Mouse (Mus musculus) bone marrow macrophage, adult 2 months (primary cell): Measurements from ENCODE around the gene Lipe. TPM values are rescaled to one million over a fixed set of nuclear protein-coding genes. Genes with fewer than 3 reads are reported as not detected.
"Not testable (repeated sequence)": the region's sequence is repeated elsewhere in the genome, so short reads cannot be mapped to it uniquely, and the experiment has no call there.

Experiments
- H3K27ac ChIP-seq: 2 replicates; pipeline ENCODE4 v1.5.1; 2012; ENCODE audit warnings: low read depth, low read length; ENCODE audit not compliant: insufficient read depth
- H3K4me1 ChIP-seq: 2 replicates; pipeline ENCODE4 v1.6.1; 2012; ENCODE audit warnings: low read length; ENCODE audit not compliant: control insufficient read depth, insufficient read depth
- H3K4me3 ChIP-seq: 2 replicates; pipeline ENCODE4 v1.5.1; 2012; ENCODE audit warnings: mild to moderate bottlenecking, low read length, moderate library complexity; ENCODE audit not compliant: insufficient read depth
- CTCF ChIP-seq: IDR thresholded peaks from 2 replicates; pipeline ENCODE4 v1.5.1; 2012; ENCODE audit warnings: low read depth, mild to moderate bottlenecking, low read length, moderate library complexity
- POLR2A ChIP-seq: IDR thresholded peaks from 2 replicates; pipeline ENCODE4 v1.6.1; 2012; ENCODE audit warnings: mild to moderate bottlenecking, low read depth, low read length, borderline replicate concordance
- polyA plus RNA-seq: library from polyadenylated mRNA; stranded (reverse); fragments of >200 nt; gene quantifications from 2 replicates; pipeline ENCODE4 v1.2.4, GENCODE M21; 2012; ENCODE audit not compliant: missing spikeins, insufficient read depth, insufficient read length

The Lipe gene
- polyA plus RNA-seq, 1 experiment, result 37.1 TPM

- Histone ChIP-seq H3K27ac (no peak overlapping the region), H3K4me1 (no peaks in the 10 kb centered on the region), H3K4me3 (no peak overlapping the region)
- no peak for TF ChIP-seq POLR2A
- TF ChIP-seq CTCF, result peak; percentile 21; the same call in 1 of the 2 replicates
These were observed 19.1 kb upstream of the Lipe start for GRCm38 (mm10) chr7:25417597-25417996.

DNA sequence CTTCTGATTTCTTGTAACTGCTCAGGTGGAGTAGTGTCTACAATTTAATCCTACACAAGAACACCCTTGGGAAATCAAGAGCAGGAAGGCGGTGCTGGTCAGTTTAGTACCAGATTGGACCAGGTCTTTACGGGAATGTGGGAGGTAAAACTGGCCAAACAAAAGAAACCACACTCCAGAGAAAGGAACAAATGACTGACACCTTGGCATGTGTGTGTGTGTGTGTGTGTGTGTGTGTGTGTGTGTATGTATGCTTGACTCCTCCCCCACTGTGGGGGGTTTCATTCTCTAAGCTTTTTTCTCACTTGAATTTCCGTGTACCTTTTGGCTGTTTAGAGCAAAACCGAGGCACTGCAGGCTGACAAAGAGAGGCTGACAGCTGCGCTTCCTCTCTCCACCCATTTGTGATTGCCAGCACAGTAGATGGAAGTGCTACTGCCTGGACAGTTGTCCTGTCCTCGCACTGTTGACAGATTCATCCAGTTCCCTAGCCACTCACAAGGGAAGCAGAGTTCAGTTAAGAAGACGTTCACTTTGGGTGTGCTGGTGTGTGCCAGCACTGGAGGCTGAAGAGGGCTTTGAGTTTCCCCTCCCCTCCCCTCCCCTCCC, 14.4 kb upstream of the Lipe start, which contains the start of gene Cxcl17:
Cxcl17 (minus strand) TSS at position 54 of the 609 bp plus-strand sequence.
- Histone ChIP-seq H3K4me1 (no peaks in the 10 kb centered on the region), H3K27ac (no peak within 1 kb of the TSS), H3K4me3 (no peak within 1 kb of the TSS)
- TF ChIP-seq POLR2A, result no peak
- no peak for TF ChIP-seq CTCF

GRCm38 (mm10) chr7:25411861-25412260, 13.4 kb upstream of the Lipe start:
- Histone ChIP-seq H3K4me3 (no peak overlapping the region), H3K4me1 (no peaks in the 10 kb centered on the region), H3K27ac (no peak overlapping the region)
- TF ChIP-seq CTCF, result no peak

GRCm38 (mm10) chr7:25410969-25411615, 12.6 kb upstream of the Lipe start:
- TF ChIP-seq POLR2A, result no peak
- TF ChIP-seq CTCF, result no peak
- H3K27ac ChIP-seq, result no peak overlapping the region
- no peak overlapping the region for H3K4me3 ChIP-seq
- H3K4me1 ChIP-seq, result peaks cover 5% of the 10 kb centered on the region

DNA sequence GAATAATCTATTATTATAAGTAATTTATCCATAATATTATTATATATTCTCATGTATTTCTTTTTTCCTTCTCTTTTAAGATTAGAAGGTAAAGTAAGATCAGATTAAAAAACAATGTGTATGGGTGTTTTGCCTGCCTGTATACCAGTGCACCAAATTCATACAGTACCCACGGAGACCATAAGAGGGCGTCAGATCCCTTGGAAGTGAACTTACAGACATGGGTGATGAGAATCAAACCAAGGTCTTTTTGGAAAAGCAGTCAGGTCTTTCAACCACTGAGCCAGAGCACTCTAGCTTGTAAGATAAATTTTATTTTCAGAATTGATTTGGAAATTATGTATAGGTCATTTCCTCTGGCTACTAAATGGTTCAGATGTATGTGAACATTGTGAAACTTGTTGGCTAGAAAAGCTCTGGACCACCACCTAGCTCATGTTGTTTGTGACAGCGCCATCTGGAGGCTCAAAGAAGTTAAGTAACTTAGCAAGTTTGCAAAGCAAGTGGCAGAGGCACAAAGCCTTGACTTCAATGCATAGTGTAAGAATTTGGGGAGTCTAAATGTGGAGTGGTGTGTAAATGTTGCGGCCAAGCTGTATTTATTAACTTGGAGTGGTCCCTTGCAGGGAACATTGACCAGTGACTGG, 10.7 kb upstream of the Lipe start:
- no peak overlapping the region for H3K27ac ChIP-seq
- no peak overlapping the region for H3K4me3 ChIP-seq
- H3K4me1 ChIP-seq, result peaks cover 10% of the 10 kb centered on the region
- TF ChIP-seq CTCF (no peak), POLR2A (no peak)

GRCm38 (mm10) chr7:25406468-25406867, 8.0 kb upstream of the Lipe start:
- Histone ChIP-seq H3K4me1 (peaks cover 10% of the 10 kb centered on the region), H3K4me3 (no peak overlapping the region), H3K27ac (no peak overlapping the region)
- TF ChIP-seq POLR2A, result no peak
- TF ChIP-seq CTCF, result no peak

- TF ChIP-seq CTCF (peak; percentile 46), POLR2A (no peak)
- no peak overlapping the region for H3K4me3 ChIP-seq
- H3K27ac ChIP-seq, result no peak overlapping the region
- H3K4me1 ChIP-seq, result peaks cover 10% of the 10 kb centered on the region
These were observed 4.2 kb upstream of the Lipe start for GRCm38 (mm10) chr7:25402671-25403101.

GRCm38 (mm10) chr7:25401986-25402385, 3.5 kb upstream of the Lipe start:
- no peak for TF ChIP-seq POLR2A
- no peak for TF ChIP-seq CTCF
- no peak overlapping the region for H3K27ac ChIP-seq
- no peak overlapping the region for H3K4me3 ChIP-seq
- H3K4me1 ChIP-seq, result peaks cover 10% of the 10 kb centered on the region

DNA sequence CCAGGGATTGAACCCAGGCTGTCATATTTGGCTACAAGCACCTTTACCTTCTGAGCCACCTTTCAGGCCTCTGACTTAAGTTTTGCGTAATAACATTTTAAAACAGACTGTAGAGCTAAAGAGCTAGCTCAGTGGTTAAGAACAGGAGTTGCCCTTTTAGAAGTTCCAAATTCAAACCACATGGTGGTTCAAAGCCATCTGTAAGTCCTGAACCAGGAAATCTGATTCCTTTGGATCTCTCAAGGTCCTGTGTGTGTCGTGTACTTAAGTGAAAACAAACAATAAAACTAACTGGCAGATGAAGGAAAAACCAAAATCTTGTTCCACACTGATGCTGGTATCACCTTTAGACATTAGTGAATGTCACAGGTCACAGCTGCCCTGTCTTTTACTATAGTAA, 3.0 kb upstream of the Lipe start:
- Histone ChIP-seq H3K4me3 (no peak overlapping the region), H3K4me1 (peaks cover 11% of the 10 kb centered on the region), H3K27ac (no peak overlapping the region)
- TF ChIP-seq CTCF (no peak), POLR2A (no peak)

DNA sequence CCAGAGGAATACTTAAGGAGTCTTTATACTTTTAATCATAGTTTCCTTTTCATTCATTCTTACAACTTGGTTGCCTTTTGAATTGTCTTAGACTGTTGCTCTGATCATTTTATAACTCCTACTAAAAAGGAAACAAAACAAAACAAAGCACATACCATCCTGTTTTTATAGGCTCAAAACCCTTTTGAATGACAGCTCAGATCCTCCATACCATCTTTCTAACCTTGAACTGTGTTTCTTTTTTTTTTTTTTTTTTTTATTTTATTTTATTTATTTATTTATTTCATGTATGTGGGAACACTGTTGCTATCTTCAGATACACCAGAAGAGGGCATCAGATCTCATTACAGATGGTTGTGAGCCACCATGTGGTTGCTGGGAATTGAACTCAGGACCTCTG, 518 bp upstream of the Lipe start:
- peaks cover 10% of the 10 kb centered on the region for H3K4me1 ChIP-seq
- H3K27ac ChIP-seq, result not testable (repeated sequence)

More for the DNA sequence above, 518 bp upstream of the Lipe start:
- not testable (repeated sequence) for H3K4me3 ChIP-seq
